Mouse (Mus musculus) embryonic facial prominence, embryonic 14.5 days (tissue): Measurements from ENCODE around the gene Zfand4. TPM values are rescaled to one million over a fixed set of nuclear protein-coding genes. Genes with fewer than 3 reads are reported as not detected.
"Not testable (repeated sequence)": the region's sequence is repeated elsewhere in the genome, so short reads cannot be mapped to it uniquely, and the experiment has no call there.

Experiments
- ATAC-seq: fragments of 200-750 bp; cut with Nextera tagmentation; 2 replicates; pipeline ENCODE4 v1.8.0; 2017; ENCODE audit warnings: low read depth, moderate number of reproducible peaks, moderate TSS enrichment
- DNase-seq: peaks from one replicate; pipeline ENCODE4 v3.0.0-alpha.2; 2015; ENCODE audit warnings: low spot score
- H3K27ac ChIP-seq: fragments of 300-500 bp; sonication (generic); replicated peaks from 2 replicates; pipeline ENCODE4 v1.5.1; 2014; ENCODE audit warnings: low read depth, mild to moderate bottlenecking, low read length, moderate library complexity
- H3K27me3 ChIP-seq: fragments of 300-500 bp; sonication (generic); replicated peaks from 2 replicates; pipeline ENCODE4 v1.6.1; 2014; ENCODE audit warnings: low read length; ENCODE audit not compliant: control insufficient read depth, insufficient read depth
- H3K36me3 ChIP-seq: fragments of 300-500 bp; sonication (generic); 2 replicates; pipeline ENCODE4 v1.6.1; 2014; ENCODE audit warnings: low read length, mixed read lengths; ENCODE audit not compliant: control insufficient read depth, insufficient read depth
- H3K4me1 ChIP-seq: fragments of 300-500 bp; sonication (generic); 2 replicates; pipeline ENCODE4 v1.6.1; 2014; ENCODE audit warnings: antibody characterized with exemption, low read length; ENCODE audit not compliant: control insufficient read depth, insufficient read depth
- H3K4me2 ChIP-seq: fragments of 300-500 bp; sonication (generic); 2 replicates; pipeline ENCODE4 v1.6.1; 2014; ENCODE audit warnings: low read depth, mild to moderate bottlenecking, low read length, moderate library complexity, mixed read lengths
- H3K4me3 ChIP-seq: fragments of 300-500 bp; sonication (generic); 2 replicates; pipeline ENCODE4 v1.5.1; 2014; ENCODE audit warnings: low read depth, mild to moderate bottlenecking, low read length
- H3K9ac ChIP-seq: fragments of 300-500 bp; sonication (generic); 2 replicates; pipeline ENCODE4 v1.6.1; 2014; ENCODE audit warnings: low read depth, mild to moderate bottlenecking, low read length, moderate library complexity, mixed read lengths
- H3K9me3 ChIP-seq: fragments of 300-500 bp; sonication (generic); 2 replicates; pipeline ENCODE4 v1.6.1; 2016; ENCODE audit warnings: low read length; ENCODE audit not compliant: control insufficient read depth
- WGBS: fragments of 180-500 bp; shearing (Covaris S2); extraction: QIAGEN DNeasy Blood & Tissue Kit; methylation state at CpG from one replicate; pipeline ENCODE4 v1.1.7; 2014; 5-methylcytosine and 5-hydroxymethylcytosine counted together
- polyA plus RNA-seq: library from polyadenylated mRNA; unstranded; fragments of >200 nt; fragmentation: Nextera tagmentation; extraction: Ambion mirVana; gene quantifications from 2 replicates; pipeline ENCODE4 v1.2.1, GENCODE M21; 2014

Gene Zfand4
- polyA plus RNA-seq: 6.5 and 8.1 TPM in 2 replicates

DNA sequence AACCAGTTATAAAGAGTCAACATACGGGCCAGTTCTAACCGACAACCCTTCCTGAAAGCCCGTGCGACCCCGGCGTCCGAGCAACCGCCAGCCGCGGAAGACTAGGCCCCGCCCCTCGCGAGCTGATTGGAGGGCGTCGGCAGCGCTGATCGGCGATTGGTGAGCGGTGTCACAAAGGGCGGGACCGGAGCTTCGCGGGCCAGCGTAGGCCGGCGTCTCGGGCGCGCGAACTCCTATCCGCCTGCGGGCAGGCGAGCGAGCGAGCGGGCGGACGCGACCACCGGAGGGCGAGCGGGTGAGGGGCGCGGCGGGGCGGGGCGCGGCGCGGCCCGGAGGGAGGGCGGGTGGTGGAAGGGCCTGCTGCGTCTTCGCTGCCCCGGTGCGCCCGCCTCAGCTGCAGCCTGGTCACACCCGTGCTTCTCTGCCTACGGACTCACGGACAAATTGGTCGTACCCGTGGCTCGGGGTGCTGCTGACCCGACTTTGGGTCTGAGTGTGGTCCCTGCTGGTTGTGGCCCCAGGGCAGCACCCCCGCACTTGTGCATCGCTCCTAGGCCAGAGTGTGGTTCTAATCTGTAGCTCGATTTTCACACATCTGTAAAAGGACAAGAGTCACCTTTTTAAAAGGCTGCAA, at the start of gene Zfand4:
Gene Zfand4 (plus strand): TSS at position 205 of the 634 bp plus-strand sequence.
- peak within 1 kb of the TSS; percentile 79 for H3K9ac ChIP-seq
- H3K27ac ChIP-seq: no peak within 1 kb of the TSS; the same call in 1 of the 2 replicates
- H3K27me3 ChIP-seq: no peaks in the 10 kb centered on the region
- peaks cover 9% of the 10 kb centered on the region; the same call in 1 of the 2 replicates for H3K4me1 ChIP-seq
- ATAC-seq (peak; percentile 96), DNase-seq (peak; percentile 96)
- peak within 1 kb of the TSS; percentile 72 for H3K4me2 ChIP-seq
- peak within 1 kb of the TSS; percentile 58 for H3K4me3 ChIP-seq
- under 1% methylated on average over 38 of the region's 67 CpGs for WGBS
- H3K9me3 ChIP-seq: no peaks in the 10 kb centered on the region
- H3K36me3 ChIP-seq: peaks cover 11% of the 10 kb centered on the region

DNA sequence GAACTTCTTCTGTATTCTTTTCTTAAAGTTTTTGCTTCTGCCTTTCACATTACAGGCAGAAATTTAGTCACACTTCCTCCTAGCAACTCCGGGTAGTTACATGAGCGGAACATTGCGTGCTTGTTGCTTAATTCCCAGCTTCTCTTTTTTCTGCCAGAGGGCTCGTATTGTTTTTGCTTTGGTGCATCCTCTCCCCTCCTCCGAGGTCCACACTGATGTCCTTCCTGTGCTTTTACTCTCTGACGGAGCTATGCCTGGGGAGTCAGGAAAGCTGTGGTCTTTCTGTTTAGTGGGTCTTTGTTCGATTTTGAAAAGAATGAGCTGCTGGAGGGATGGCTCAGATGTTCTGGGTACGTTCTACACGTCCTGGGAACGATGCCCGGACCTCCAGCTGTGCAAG, 36.3 kb upstream of the Zfand4 start:
- Histone ChIP-seq H3K9me3 (no peaks in the 10 kb centered on the region), H3K4me2 (no peak overlapping the region), H3K27me3 (no peaks in the 10 kb centered on the region), H3K4me3 (no peak overlapping the region), H3K9ac (no peak overlapping the region), H3K4me1 (no peaks in the 10 kb centered on the region), H3K27ac (no peak overlapping the region), H3K36me3 (peaks cover 81% of the 10 kb centered on the region)
- 73% methylated on average over 11 of the region's 11 CpGs for WGBS
- no peak for DNase-seq
- no peak for ATAC-seq

DNA sequence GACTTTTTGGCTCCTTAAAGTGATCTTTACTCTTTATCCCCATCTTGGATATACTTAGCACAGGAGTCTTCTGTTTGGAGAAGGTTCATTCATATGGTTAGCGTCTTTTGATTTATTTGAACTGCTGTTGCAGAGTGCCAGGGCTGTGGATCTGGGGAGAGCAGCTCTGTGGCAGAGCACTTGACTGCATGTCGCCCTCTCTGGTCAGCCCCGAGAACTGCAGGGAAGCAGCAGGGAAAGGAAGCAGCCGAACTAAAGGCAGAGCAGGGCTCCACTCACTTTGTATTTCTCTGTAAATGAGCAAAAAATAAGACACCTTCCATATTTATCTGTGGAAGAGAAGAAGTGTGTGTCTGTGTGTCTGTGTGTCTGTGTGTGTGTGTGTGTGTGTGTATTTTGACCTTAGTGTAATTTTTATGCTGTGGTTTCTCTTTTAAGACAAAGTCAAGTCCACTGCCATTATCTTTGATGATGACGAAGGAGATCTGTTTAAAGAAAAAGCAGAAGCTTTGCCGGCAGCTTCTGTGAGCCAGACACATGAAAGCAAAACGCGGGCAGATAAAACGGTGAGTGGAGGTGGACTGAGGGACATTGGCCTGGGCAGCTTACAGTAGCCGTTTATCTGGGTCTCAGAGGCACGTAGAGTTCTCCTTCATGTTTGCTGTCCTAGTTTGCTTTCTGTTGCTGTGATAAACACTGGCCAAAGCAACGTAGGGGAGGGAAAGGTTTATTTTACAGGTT, 35.1 kb upstream of the Zfand4 start:
- ATAC-seq (no peak), DNase-seq (peak; percentile 62)
- Histone ChIP-seq H3K36me3 (peaks cover 82% of the 10 kb centered on the region), H3K4me1 (no peaks in the 10 kb centered on the region), H3K27ac (no peak overlapping the region), H3K27me3 (no peaks in the 10 kb centered on the region), H3K9ac (no peak overlapping the region), H3K9me3 (no peaks in the 10 kb centered on the region), H3K4me2 (no peak overlapping the region), H3K4me3 (no peak overlapping the region)
- 65% methylated on average over 12 of the region's 12 CpGs for WGBS

DNA sequence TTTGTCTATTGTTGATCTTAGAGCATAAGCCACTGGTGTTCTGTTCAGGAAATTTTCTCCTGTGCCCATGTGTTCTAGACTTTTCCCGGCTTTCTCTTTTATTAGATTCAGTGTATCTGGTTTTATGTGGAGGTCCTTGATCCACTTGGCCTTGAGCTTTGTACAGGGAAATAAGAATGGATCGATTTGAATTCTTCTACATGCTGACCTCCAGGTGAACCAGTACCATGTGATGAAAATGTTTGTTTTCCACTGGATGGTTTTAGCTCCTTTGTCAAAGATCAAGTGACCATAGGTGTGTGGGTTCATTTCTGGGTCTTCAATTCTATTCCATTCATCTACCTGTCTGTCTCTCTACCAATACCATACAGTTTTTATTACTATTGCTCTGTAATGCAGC, 29.2 kb upstream of the Zfand4 start:
- H3K9ac ChIP-seq, H3K4me3 ChIP-seq, H3K9me3 ChIP-seq, ATAC-seq, H3K4me2 ChIP-seq, H3K27ac ChIP-seq, H3K4me1 ChIP-seq, DNase-seq, H3K27me3 ChIP-seq: not testable (repeated sequence)
- peaks cover 80% of the 10 kb centered on the region for H3K36me3 ChIP-seq
- 89% methylated on average over 2 of the region's 2 CpGs for WGBS

DNA sequence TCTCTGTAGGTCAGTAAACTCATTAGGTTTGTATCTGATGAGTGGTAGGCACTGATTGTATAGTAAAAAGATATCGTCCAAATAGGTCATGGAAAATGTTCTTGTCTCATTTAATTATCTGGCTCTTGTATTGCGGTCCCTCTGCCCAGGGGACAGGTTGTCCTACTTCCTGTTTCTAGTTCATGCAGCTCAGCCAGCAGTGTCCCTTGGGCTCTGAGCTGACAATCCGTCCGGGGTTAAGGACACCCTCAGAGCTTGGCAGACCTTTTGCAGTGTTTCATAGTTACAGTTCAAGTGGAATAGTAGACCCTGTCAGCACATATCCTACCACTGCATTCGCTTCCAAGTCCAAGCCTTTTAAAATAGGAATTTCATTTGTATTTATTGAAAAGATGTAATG, 28.7 kb upstream of the Zfand4 start:
- Histone ChIP-seq H3K9me3 (no peaks in the 10 kb centered on the region), H3K36me3 (peaks cover 82% of the 10 kb centered on the region), H3K4me2 (no peak overlapping the region), H3K4me1 (no peaks in the 10 kb centered on the region), H3K27me3 (no peaks in the 10 kb centered on the region), H3K9ac (no peak overlapping the region), H3K27ac (no peak overlapping the region), H3K4me3 (no peak overlapping the region)
- WGBS: 87% methylated on average over 5 of the region's 5 CpGs
- no peak for DNase-seq
- no peak for ATAC-seq

DNA sequence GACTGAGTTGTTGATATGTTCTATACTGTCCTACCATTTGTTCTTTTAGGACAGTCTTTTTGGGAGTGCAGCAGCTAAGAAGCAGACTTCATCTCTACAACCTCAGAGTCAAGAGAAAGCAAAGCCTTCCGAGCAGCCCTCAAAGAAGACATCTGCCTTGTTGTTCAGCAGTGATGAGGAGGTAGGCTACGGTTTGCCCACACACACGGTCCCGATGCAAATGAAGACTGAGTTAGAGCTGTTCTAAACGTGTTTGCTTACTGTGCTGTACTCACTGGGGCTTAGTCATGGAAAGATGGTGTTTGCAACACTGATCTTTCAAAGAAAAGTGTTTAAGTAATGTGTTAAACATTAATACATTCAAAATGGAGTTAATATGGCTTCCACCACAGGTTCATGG, 25.9 kb upstream of the Zfand4 start:
- Histone ChIP-seq H3K36me3 (peaks cover 76% of the 10 kb centered on the region), H3K27ac (no peak overlapping the region), H3K4me1 (no peaks in the 10 kb centered on the region), H3K4me3 (no peak overlapping the region), H3K9ac (no peak overlapping the region), H3K4me2 (no peak overlapping the region), H3K27me3 (no peaks in the 10 kb centered on the region), H3K9me3 (no peaks in the 10 kb centered on the region)
- no peak for DNase-seq
- no peak for ATAC-seq
- WGBS: 94% methylated on average over 5 of the region's 5 CpGs

DNA sequence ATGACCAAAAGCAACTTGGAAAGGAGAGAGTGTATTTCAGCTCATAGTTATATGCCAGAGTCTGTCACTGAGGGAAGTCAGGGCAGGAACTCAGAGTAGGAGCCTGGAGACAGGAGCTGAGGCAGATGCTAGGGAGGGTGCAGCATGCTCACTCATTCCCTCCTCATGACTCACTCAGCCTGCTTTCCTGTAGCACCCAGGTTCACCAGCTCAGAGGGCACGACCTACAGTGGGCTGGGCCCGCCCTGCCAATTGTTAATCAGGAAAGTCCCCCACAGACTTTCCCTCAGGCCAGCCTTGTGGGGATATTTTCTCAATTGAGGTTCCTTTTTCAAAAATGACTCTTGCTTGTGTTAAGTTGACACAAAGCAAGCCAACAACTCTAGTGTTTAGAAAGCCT, 23.7 kb upstream of the Zfand4 start:
- H3K9me3 ChIP-seq: no peaks in the 10 kb centered on the region
- H3K4me1 ChIP-seq: no peaks in the 10 kb centered on the region
- no peaks in the 10 kb centered on the region for H3K27me3 ChIP-seq
- no peak overlapping the region for H3K4me2 ChIP-seq
- H3K36me3 ChIP-seq: peaks cover 81% of the 10 kb centered on the region
- DNase-seq (no peak), ATAC-seq (no peak)
- no peak overlapping the region for H3K4me3 ChIP-seq
- H3K27ac ChIP-seq: no peak overlapping the region
- 71% methylated on average over 2 of the region's 2 CpGs for WGBS
- no peak overlapping the region for H3K9ac ChIP-seq

DNA sequence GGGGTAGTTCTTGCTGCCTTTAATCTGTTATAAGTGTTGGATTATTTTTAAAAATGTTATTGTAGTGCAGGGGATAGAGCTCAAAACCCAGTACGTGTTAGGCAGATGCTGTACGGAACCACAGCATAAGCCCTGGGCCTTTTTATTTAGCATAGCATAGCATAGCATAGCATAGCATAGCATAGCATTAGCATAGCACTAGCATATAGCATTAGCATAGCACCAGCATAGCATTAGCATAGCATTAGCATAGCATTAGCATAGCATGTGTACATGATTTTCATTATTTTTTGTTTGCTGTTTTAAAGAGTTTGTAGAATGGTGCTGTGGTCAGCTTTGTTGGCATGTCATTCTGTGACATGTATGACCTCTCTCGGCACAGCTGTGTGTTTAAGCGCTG, 4.4 kb upstream of the Zfand4 start:
- H3K4me3 ChIP-seq: no peak overlapping the region
- peaks cover 49% of the 10 kb centered on the region for H3K36me3 ChIP-seq
- DNase-seq: no peak
- H3K9ac ChIP-seq: no peak overlapping the region
- H3K27me3 ChIP-seq: no peaks in the 10 kb centered on the region
- H3K4me2 ChIP-seq: no peak overlapping the region
- H3K9me3 ChIP-seq: no peaks in the 10 kb centered on the region
- no peak for ATAC-seq
- WGBS: 84% methylated on average over 4 of the region's 4 CpGs
- H3K27ac ChIP-seq: no peak overlapping the region
- H3K4me1 ChIP-seq: no peaks in the 10 kb centered on the region

DNA sequence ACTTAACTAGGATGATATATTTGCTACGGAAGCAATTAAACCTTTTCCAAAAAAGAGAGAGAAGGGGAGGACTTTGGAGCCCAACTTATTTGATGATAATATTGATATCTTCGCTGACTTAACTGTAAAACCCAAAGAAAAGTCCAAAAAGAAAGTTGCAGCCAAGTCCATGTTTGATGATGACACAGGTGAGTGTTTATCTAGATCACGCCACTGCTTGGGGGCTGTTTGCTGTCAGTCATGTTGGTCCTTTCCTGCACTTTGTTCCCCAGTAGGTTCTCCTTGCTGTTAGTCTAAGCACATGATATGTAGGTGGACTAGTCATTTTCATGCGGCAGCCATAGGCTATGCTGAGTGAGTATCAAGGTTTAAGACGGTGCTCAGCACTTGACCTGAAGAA, 3.5 kb upstream of the Zfand4 start:
- no peak overlapping the region for H3K4me2 ChIP-seq
- H3K4me1 ChIP-seq: no peaks in the 10 kb centered on the region
- H3K9ac ChIP-seq: no peak overlapping the region
- DNase-seq: no peak
- no peaks in the 10 kb centered on the region for H3K9me3 ChIP-seq
- no peaks in the 10 kb centered on the region for H3K27me3 ChIP-seq
- H3K4me3 ChIP-seq: no peak overlapping the region
- WGBS: 92% methylated on average over 5 of the region's 5 CpGs
- no peak for ATAC-seq
- H3K36me3 ChIP-seq: peaks cover 41% of the 10 kb centered on the region
- H3K27ac ChIP-seq: no peak overlapping the region
